Mouse (Mus musculus): ENCODE data around the gene Itga9. TPM values are rescaled to one million over a fixed set of nuclear protein-coding genes. Genes with fewer than 3 reads are reported as not detected.

Gene Itga9
- polyA plus RNA-seq, 1 experiment: not detected

DNA sequence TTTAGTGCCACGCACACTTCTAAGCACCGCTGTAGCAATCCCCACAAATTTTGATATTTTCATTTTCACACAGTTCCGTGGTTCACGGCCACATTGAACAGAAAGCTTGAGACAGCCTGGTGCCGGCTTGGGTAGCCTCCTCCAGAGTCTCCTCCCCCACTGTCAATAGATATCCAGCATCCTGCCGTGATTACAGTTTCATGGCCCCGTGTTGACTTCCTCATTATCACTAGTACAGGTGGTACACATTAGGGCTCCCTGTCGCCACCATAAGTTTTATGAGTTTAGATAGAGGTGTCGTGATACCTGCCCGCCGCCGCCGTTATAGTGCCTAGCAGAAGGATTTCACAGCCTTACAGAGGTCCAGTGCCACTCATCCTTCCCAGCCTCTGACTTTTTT is 328.6 kb downstream of the Itga9 start:
- no peak overlapping the region for H3K27ac ChIP-seq (ENCODE audit: insufficient read depth, low read depth, low read length)
- TF ChIP-seq POLR2A (IDR thresholded peaks at IDR 0.05; ENCODE audit: insufficient read depth, low read depth, low read length) (no peak), CTCF (IDR thresholded peaks at IDR 0.05; ENCODE audit: insufficient read depth, low read depth, low read length) (no peak)
- H3K4me1 ChIP-seq (ENCODE audit: control insufficient read depth, insufficient read depth, low read length): peaks cover 30% of the 10 kb centered on the region
- no peak overlapping the region for H3K4me3 ChIP-seq (ENCODE audit: insufficient read depth, low read depth, low read length)
- 83% methylated on average over 13 of the region's 13 CpGs for WGBS

- Histone ChIP-seq H3K27ac (ENCODE audit: insufficient read depth, low read depth, low read length) (peak overlapping the region; percentile 50; the same call in 1 of the 2 replicates), H3K4me3 (ENCODE audit: insufficient read depth, low read depth, low read length) (no peak overlapping the region), H3K4me1 (ENCODE audit: control insufficient read depth, insufficient read depth, low read length) (peaks cover 24% of the 10 kb centered on the region)
- TF ChIP-seq POLR2A (IDR thresholded peaks at IDR 0.05; ENCODE audit: insufficient read depth, low read depth, low read length) (no peak), CTCF (IDR thresholded peaks at IDR 0.05; ENCODE audit: insufficient read depth, low read depth, low read length) (no peak)
- WGBS: 12% methylated on average over 12 of the region's 12 CpGs
Measured at GRCm38 (mm10) chr9:118936071-118936470, 329.6 kb downstream of the Itga9 start.

GRCm38 (mm10) chr9:118937515-118937914 is 331.0 kb downstream of the Itga9 start:
- Histone ChIP-seq H3K4me1 (ENCODE audit: control insufficient read depth, insufficient read depth, low read length) (peaks cover 24% of the 10 kb centered on the region), H3K4me3 (ENCODE audit: insufficient read depth, low read depth, low read length) (no peak overlapping the region), H3K27ac (ENCODE audit: insufficient read depth, low read depth, low read length) (no peak overlapping the region)
- TF ChIP-seq POLR2A (IDR thresholded peaks at IDR 0.05; ENCODE audit: insufficient read depth, low read depth, low read length) (no peak), CTCF (IDR thresholded peaks at IDR 0.05; ENCODE audit: insufficient read depth, low read depth, low read length) (no peak)
- 31% methylated on average over 3 of the region's 3 CpGs for WGBS

- WGBS: 61% methylated on average over 13 of the region's 13 CpGs
- TF ChIP-seq CTCF (IDR thresholded peaks at IDR 0.05; ENCODE audit: insufficient read depth, low read depth, low read length): no peak
- no peak for TF ChIP-seq POLR2A (IDR thresholded peaks at IDR 0.05; ENCODE audit: insufficient read depth, low read depth, low read length)
- H3K4me3 ChIP-seq (ENCODE audit: insufficient read depth, low read depth, low read length): no peak overlapping the region
- peaks cover 24% of the 10 kb centered on the region for H3K4me1 ChIP-seq (ENCODE audit: control insufficient read depth, insufficient read depth, low read length)
- H3K27ac ChIP-seq (ENCODE audit: insufficient read depth, low read depth, low read length): no peak overlapping the region
Measured at GRCm38 (mm10) chr9:118939410-118939809, 332.9 kb downstream of the Itga9 start.

DNA sequence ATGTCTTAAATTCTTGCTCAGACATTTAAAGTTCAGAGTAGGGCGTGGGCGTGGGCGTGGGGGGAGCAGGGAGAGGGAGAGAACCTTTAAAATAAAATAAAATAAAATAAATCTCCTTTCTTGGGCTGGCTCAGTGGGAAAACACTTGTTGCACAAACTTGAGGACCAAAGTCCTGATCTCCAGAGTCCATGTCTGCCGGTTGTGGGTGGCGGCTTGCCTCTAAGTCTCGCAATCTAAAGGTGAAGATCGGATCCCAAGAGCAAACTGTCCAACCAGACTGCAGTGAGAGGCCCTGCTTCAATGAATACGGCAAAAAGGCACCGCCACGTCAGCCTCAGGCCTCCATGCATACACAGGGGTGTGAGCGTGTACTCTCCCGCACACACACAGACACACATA is 333.3 kb downstream of the Itga9 start:
- TF ChIP-seq CTCF (IDR thresholded peaks at IDR 0.05; ENCODE audit: insufficient read depth, low read depth, low read length) (no peak), POLR2A (IDR thresholded peaks at IDR 0.05; ENCODE audit: insufficient read depth, low read depth, low read length) (no peak)
- Histone ChIP-seq H3K4me3 (ENCODE audit: insufficient read depth, low read depth, low read length) (no peak overlapping the region), H3K27ac (ENCODE audit: insufficient read depth, low read depth, low read length) (no peak overlapping the region), H3K4me1 (ENCODE audit: control insufficient read depth, insufficient read depth, low read length) (peaks cover 24% of the 10 kb centered on the region)
- 87% methylated on average over 12 of the region's 12 CpGs for WGBS

DNA sequence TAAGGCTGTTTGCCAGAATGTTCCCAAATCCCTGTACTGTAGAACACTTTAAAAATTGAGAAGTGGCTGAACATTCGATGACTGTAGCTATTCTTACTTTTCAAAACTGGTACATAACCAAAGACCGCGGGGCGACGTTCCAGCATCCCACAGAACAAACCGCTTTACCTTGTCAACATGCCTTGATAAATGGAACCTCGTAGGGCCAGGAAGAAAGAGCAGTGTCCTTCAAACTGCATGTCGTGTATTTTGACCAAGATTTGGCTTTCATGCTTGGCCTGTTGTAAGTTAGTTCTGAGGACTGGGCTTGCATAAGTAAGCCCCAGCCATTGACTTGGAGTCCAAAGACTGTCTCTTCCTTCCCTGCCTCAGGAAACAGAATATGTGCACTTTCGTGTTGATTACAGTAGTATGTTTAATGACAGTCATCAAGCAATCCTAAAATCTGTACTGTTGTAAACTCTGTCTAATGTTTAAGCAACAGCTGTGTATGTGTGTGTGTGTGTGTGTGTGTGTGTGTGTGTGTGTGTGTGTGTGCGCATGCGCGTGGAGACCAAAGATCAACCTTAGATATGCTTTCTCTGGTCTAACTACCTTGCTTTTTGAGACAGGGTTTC is 334.2 kb downstream of the Itga9 start:
- Histone ChIP-seq H3K27ac (ENCODE audit: insufficient read depth, low read depth, low read length) (no peak overlapping the region), H3K4me1 (ENCODE audit: control insufficient read depth, insufficient read depth, low read length) (peaks cover 23% of the 10 kb centered on the region), H3K4me3 (ENCODE audit: insufficient read depth, low read depth, low read length) (no peak overlapping the region)
- 66% methylated on average over 12 of the region's 12 CpGs for WGBS
- TF ChIP-seq CTCF (IDR thresholded peaks at IDR 0.05; ENCODE audit: insufficient read depth, low read depth, low read length) (no peak), POLR2A (IDR thresholded peaks at IDR 0.05; ENCODE audit: insufficient read depth, low read depth, low read length) (no peak)

GRCm38 (mm10) chr9:118942030-118942429 is 335.5 kb downstream of the Itga9 start:
- H3K27ac ChIP-seq (ENCODE audit: insufficient read depth, low read depth, low read length): no peak overlapping the region
- WGBS: 77% methylated on average over 4 of the region's 4 CpGs
- TF ChIP-seq CTCF (IDR thresholded peaks at IDR 0.05; ENCODE audit: insufficient read depth, low read depth, low read length) (no peak), POLR2A (IDR thresholded peaks at IDR 0.05; ENCODE audit: insufficient read depth, low read depth, low read length) (no peak)

GRCm38 (mm10) chr9:118943941-118944340 is 337.5 kb downstream of the Itga9 start:
- H3K4me1 ChIP-seq (ENCODE audit: control insufficient read depth, insufficient read depth, low read length): peaks cover 12% of the 10 kb centered on the region
- 69% methylated on average over 5 of the region's 5 CpGs for WGBS
- TF ChIP-seq POLR2A (IDR thresholded peaks at IDR 0.05; ENCODE audit: insufficient read depth, low read depth, low read length) (no peak), CTCF (IDR thresholded peaks at IDR 0.05; ENCODE audit: insufficient read depth, low read depth, low read length) (no peak)
- no peak overlapping the region for H3K27ac ChIP-seq (ENCODE audit: insufficient read depth, low read depth, low read length)
- no peak overlapping the region for H3K4me3 ChIP-seq (ENCODE audit: insufficient read depth, low read depth, low read length)

More at GRCm38 (mm10) chr9:118942030-118942429, 335.5 kb downstream of the Itga9 start:
- no peak overlapping the region for H3K4me3 ChIP-seq (ENCODE audit: insufficient read depth, low read depth, low read length)
- H3K4me1 ChIP-seq (ENCODE audit: control insufficient read depth, insufficient read depth, low read length): peaks cover 15% of the 10 kb centered on the region

- H3K4me1 ChIP-seq (ENCODE audit: control insufficient read depth, insufficient read depth, low read length): peaks cover 10% of the 10 kb centered on the region
- WGBS: 78% methylated on average over 12 of the region's 12 CpGs
- H3K27ac ChIP-seq (ENCODE audit: insufficient read depth, low read depth, low read length): no peak overlapping the region
- no peak for TF ChIP-seq CTCF (IDR thresholded peaks at IDR 0.05; ENCODE audit: insufficient read depth, low read depth, low read length)
- H3K4me3 ChIP-seq (ENCODE audit: insufficient read depth, low read depth, low read length): no peak overlapping the region
Measured at GRCm38 (mm10) chr9:118944388-118944787, 337.9 kb downstream of the Itga9 start.

Data from olfactory bulb, adult 2 months (tissue).